Mouse (Mus musculus) testis, adult 2 months (tissue): Measurements from ENCODE around the gene Dok7.

Experiments
- CTCF ChIP-seq: fragments of 200-500 bp; IDR thresholded peaks from 2 replicates; pipeline ENCODE4 v1.5.1; 2012; ENCODE audit warnings: low read depth, mild to moderate bottlenecking, inconsistent platforms, low read length, moderate library complexity; ENCODE audit not compliant: control insufficient read depth, insufficient read depth, insufficient replicate concordance
- POLR2A ChIP-seq: fragments of 200-500 bp; IDR thresholded peaks from 2 replicates; pipeline ENCODE4 v1.6.1; 2012; ENCODE audit warnings: low read depth, mild to moderate bottlenecking, inconsistent platforms, low read length, moderate library complexity; ENCODE audit not compliant: control insufficient read depth

DNA sequence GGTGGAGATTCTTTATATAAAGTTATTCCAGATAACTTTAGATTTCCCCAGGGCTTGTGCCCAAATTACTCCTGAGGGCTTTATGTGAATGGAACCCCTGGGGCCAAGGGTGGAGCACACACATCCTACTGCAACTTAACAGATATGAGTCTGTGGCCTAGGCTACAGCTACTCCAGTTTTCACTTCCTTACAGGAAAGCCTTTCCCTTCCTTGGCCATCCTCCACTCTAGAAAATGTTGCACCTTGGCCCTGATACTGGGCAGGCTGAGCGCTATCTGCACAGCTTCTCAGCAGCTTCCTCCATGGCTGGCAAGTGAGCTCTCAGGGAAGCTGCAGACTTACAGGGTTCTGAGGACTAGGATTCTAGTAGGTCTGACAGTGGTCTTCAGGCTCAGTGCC lies 27.3 kb upstream of the Dok7 start:
- TF ChIP-seq POLR2A = no peak
- TF ChIP-seq CTCF = no peak
